Mouse (Mus musculus) kidney, adult 2 months (tissue): ENCODE data around the gene Dll1. TPM values are rescaled to one million over a fixed set of nuclear protein-coding genes. Genes with fewer than 3 reads are reported as not detected.
A peak's percentile ranks its signal among the peaks of the same experiment; 100 is the strongest.

Experiments
- DNase-seq: peaks from one replicate; pipeline ENCODE4 v3.0.0; 2021
- H3K27ac ChIP-seq: fragments of 200-500 bp; 2 replicates; pipeline ENCODE4 v1.5.1; 2012; ENCODE audit warnings: low read depth, low read length, control low read depth, inconsistent platforms; ENCODE audit not compliant: insufficient read depth
- H3K27me3 ChIP-seq: fragments of 200-500 bp; replicated peaks from 2 replicates; pipeline ENCODE4 v1.6.1; 2012; ENCODE audit warnings: mild to moderate bottlenecking, moderate library complexity, low read length, inconsistent platforms; ENCODE audit not compliant: control insufficient read depth, insufficient read depth
- H3K36me3 ChIP-seq: fragments of 200-500 bp; 2 replicates; pipeline ENCODE4 v1.6.1; 2012; ENCODE audit warnings: mild to moderate bottlenecking, moderate library complexity, low read length, inconsistent platforms; ENCODE audit not compliant: control insufficient read depth, insufficient read depth
- H3K4me1 ChIP-seq: fragments of 200-500 bp; 2 replicates; pipeline ENCODE4 v1.6.1; 2011; ENCODE audit warnings: low read length; ENCODE audit not compliant: control insufficient read depth, insufficient read depth
- H3K4me3 ChIP-seq: fragments of 200-500 bp; 2 replicates; pipeline ENCODE4 v1.5.1; 2011; ENCODE audit warnings: mild to moderate bottlenecking, low read depth, low read length, control low read depth; ENCODE audit not compliant: insufficient read depth
- CTCF ChIP-seq: fragments of 200-500 bp; conservative IDR thresholded peaks from 2 replicates; pipeline ENCODE4 v1.5.1; 2011; ENCODE audit warnings: low read depth, mild to moderate bottlenecking, control low read depth, low read length, moderate library complexity, mixed read lengths; ENCODE audit not compliant: insufficient read depth, insufficient read length
- POLR2A ChIP-seq: fragments of 200-500 bp; IDR thresholded peaks from one replicate; pipeline ENCODE4 v1.6.1; 2011; ENCODE audit warnings: low read depth, low read length, control low read depth
- WGBS: fragments of 180-500 bp; shearing (Covaris S2); methylation state at CpG from one replicate; pipeline ENCODE4 v1.1.7; 2018; 5-methylcytosine and 5-hydroxymethylcytosine counted together
- polyA plus RNA-seq: library from polyadenylated mRNA; depleted of rRNA; stranded (reverse); fragments of >200 nt; gene quantifications from 2 replicates; pipeline ENCODE4 v1.2.3, GENCODE M21; 2012

The Dll1 gene
- polyA plus RNA-seq, 1 experiment = 12.3 TPM

GRCm38 (mm10) chr17:15377901-15378300, 1.2 kb upstream of the Dll1 start:
- WGBS = 0% methylated on average over 1 of the region's 1 CpGs
- Histone ChIP-seq H3K4me3 (no peak overlapping the region), H3K27ac (no peak overlapping the region), H3K27me3 (no peaks in the 10 kb centered on the region), H3K36me3 (no peaks in the 10 kb centered on the region), H3K4me1 (peaks cover 12% of the 10 kb centered on the region; the same call in 1 of the 2 replicates)
- peak; percentile 78 for DNase-seq
- TF ChIP-seq POLR2A (no peak), CTCF (peak; percentile 34)

DNA sequence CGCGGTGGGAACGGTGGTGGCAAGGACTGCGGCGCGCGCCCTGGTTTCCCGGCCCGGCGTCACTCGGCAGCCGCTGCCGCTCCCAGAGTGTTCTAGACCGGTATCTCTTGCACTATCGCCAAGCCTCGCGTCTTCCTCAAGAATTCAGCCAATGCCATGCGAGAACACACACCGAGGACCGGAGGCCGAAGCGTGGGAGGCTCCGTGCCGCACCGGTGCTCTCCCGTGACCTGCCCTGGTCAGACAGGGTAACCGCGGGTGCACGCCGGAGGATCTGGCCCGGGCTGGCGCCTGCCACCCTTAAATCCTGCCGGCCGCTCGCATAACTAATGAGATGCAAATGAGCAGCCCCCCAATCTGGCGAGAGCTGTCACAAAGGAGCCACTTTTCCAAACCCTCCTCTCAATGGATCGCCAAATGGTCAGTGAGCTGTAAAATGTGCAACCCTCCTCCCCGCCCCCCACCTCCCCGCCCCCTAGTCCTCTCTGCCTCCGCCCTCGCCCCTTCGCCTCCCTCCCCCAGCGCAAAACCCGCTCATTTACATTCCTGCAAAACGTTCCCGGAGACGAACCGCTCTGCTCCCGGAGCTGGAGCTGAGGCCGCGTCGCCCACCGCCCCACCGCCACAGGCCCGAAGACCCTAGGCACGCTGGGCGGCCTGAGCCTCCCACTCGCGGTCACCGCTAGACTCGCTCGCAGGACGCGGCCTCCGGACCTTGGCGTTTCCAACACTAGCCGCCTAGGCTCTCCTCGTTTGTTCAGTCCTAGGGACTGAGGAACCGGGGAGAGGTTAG, 775 bp downstream of the Dll1 start:
- Histone ChIP-seq H3K4me1 (peaks cover 19% of the 10 kb centered on the region; the same call in 1 of the 2 replicates), H3K4me3 (peak overlapping the region; percentile 63), H3K36me3 (no peaks in the 10 kb centered on the region), H3K27ac (peak overlapping the region; percentile 54), H3K27me3 (no peaks in the 10 kb centered on the region)
- peak; percentile 94 for DNase-seq
- no peak for TF ChIP-seq CTCF
- peak; percentile 86 for TF ChIP-seq POLR2A
- WGBS = under 1% methylated on average over 67 of the region's 69 CpGs

DNA sequence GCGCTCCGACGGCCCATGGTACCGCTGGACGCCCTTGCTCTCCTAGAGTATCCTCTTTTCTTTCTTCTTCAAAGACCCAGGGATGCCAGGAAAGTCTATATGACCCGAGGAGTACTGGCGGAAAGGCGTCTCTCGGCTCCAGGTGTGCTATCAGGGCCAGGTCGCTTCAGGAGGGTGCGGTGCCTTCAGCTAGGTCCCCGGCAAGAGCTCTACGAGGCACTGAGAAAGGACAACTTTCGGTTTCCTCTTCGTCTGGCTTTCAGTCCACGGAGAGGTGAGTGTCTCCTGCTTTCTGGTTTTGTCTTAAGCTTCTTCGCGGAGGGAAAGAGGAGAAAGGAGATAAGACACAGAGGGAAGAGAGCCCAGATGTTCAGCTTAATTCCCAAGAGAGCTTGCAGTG, 1.4 kb downstream of the Dll1 start:
- H3K4me1 ChIP-seq = peaks cover 19% of the 10 kb centered on the region; the same call in 1 of the 2 replicates
- WGBS = under 1% methylated on average over 18 of the region's 18 CpGs
- no peaks in the 10 kb centered on the region for H3K36me3 ChIP-seq
- peak overlapping the region; percentile 52 for H3K27ac ChIP-seq
- DNase-seq = peak; percentile 29
- TF ChIP-seq POLR2A (no peak), CTCF (no peak)
- peak overlapping the region; percentile 63 for H3K4me3 ChIP-seq
- H3K27me3 ChIP-seq = no peaks in the 10 kb centered on the region

GRCm38 (mm10) chr17:15374321-15375141, 2.1 kb downstream of the Dll1 start:
- Histone ChIP-seq H3K27ac (no peak overlapping the region), H3K27me3 (no peaks in the 10 kb centered on the region)

GRCm38 (mm10) chr17:15372931-15373652, 3.6 kb downstream of the Dll1 start:
- peaks cover 19% of the 10 kb centered on the region; the same call in 1 of the 2 replicates for H3K4me1 ChIP-seq
- 71% methylated on average over 15 of the region's 15 CpGs for WGBS
- DNase-seq = peak; percentile 69
- no peaks in the 10 kb centered on the region for H3K27me3 ChIP-seq
- TF ChIP-seq POLR2A = no peak
- TF ChIP-seq CTCF = no peak
- H3K4me3 ChIP-seq = peak overlapping the region; percentile 9
- no peaks in the 10 kb centered on the region for H3K36me3 ChIP-seq
- peak overlapping the region; percentile 73 for H3K27ac ChIP-seq

More at GRCm38 (mm10) chr17:15374321-15375141, 2.1 kb downstream of the Dll1 start:
- no peak for TF ChIP-seq CTCF
- TF ChIP-seq POLR2A = no peak
- peak overlapping the region; percentile 63 for H3K4me3 ChIP-seq
- no peak for DNase-seq
- WGBS = 9% methylated on average over 50 of the region's 50 CpGs
- peaks cover 19% of the 10 kb centered on the region; the same call in 1 of the 2 replicates for H3K4me1 ChIP-seq
- no peaks in the 10 kb centered on the region for H3K36me3 ChIP-seq

GRCm38 (mm10) chr17:15371967-15372835, 4.5 kb downstream of the Dll1 start:
- 51% methylated on average over 17 of the region's 17 CpGs for WGBS
- Histone ChIP-seq H3K4me1 (peaks cover 16% of the 10 kb centered on the region; the same call in 1 of the 2 replicates), H3K27ac (peak overlapping the region; percentile 73), H3K36me3 (no peaks in the 10 kb centered on the region), H3K4me3 (no peak overlapping the region), H3K27me3 (no peaks in the 10 kb centered on the region)
- no peak for TF ChIP-seq POLR2A
- no peak for TF ChIP-seq CTCF
- peak; percentile 82 for DNase-seq
